Mouse (Mus musculus) left cerebral cortex, postnatal 14 days (tissue): ENCODE measurements around the gene Iffo2. TPM values are rescaled to one million over a fixed set of nuclear protein-coding genes. Genes with fewer than 3 reads are reported as not detected.

Source experiments
- DNase-seq, 2 experiments: peaks; one replicate each; pipeline ENCODE4 v3.0.0; 2021 to 2022; ENCODE audit warnings: low spot score in 2 of 2, mixed read lengths in 1 of 2
- intact Hi-C: fragments of 180-260 bp; cut with DNase I; formaldehyde crosslinking; loops from one replicate; pipeline ENCODE4 v1.15.1; 2025
- total RNA-seq, 2 experiments: library from RNA; stranded (reverse); gene quantifications; 2 replicates each; pipeline ENCODE4 v1.2.3; 2021

The Iffo2 gene
- total RNA-seq, 2 experiments from 2014 or later, result 17.2 to 19.6 TPM

GRCm38 (mm10) chr4:139598356-139598755, 68.0 kb downstream of the Iffo2 start:
- DNase-seq, result no peak
- intact Hi-C loops, result no loop called here

- intact Hi-C loops, result no loop called here
- DNase-seq, result peak; percentile 74 to 88
These were observed 68.7 kb downstream of the Iffo2 start for GRCm38 (mm10) chr4:139598950-139599518.

- intact Hi-C loops, result no loop called here
- DNase-seq, result no peak
These were observed 71.4 kb downstream of the Iffo2 start for GRCm38 (mm10) chr4:139601519-139602356.

- DNase-seq, result peak; percentile 61 to 63
- intact Hi-C loops, result no loop called here
These were observed 72.3 kb downstream of the Iffo2 start, which contains the start of gene Gm21969 for GRCm38 (mm10) chr4:139602357-139603244. Gene Gm21969, plus strand, starts transcription at chr4:139603186.

- intact Hi-C loops, result no loop called here
- DNase-seq, result no peak
These were observed 74.9 kb downstream of the Iffo2 start for GRCm38 (mm10) chr4:139605216-139605615.

- DNase-seq, result no peak
- intact Hi-C loops, result no loop called here
These were observed 76.4 kb downstream of the Iffo2 start for GRCm38 (mm10) chr4:139606732-139607131.

GRCm38 (mm10) chr4:139608975-139609374, 78.6 kb downstream of the Iffo2 start:
- no peak for DNase-seq
- intact Hi-C loops, result no loop called here

GRCm38 (mm10) chr4:139610954-139611353, 80.6 kb downstream of the Iffo2 start:
- DNase-seq, result no peak
- intact Hi-C loops, result loop anchor here (5.0 kb wide), 3 partner anchors 39 to 139 kb away; no protein-coding TSS in a partner anchor

GRCm38 (mm10) chr4:139611542-139611953, 81.2 kb downstream of the Iffo2 start:
- peak; percentile 78 to 81 for DNase-seq
- intact Hi-C loops, result loop anchor here (5.0 kb wide), 3 partner anchors 39 to 139 kb away; no protein-coding TSS in a partner anchor

GRCm38 (mm10) chr4:139614524-139615260, 84.3 kb downstream of the Iffo2 start:
- DNase-seq, result no peak
- intact Hi-C loops, result loop anchor here (5.0 kb wide), 3 partner anchors 42 to 142 kb away; no protein-coding TSS in a partner anchor

GRCm38 (mm10) chr4:139616276-139617000, 86.1 kb downstream of the Iffo2 start:
- DNase-seq, result no peak
- intact Hi-C loops, result no loop called here

GRCm38 (mm10) chr4:139617001-139617364, 86.6 kb downstream of the Iffo2 start:
- intact Hi-C loops, result no loop called here
- DNase-seq, result no peak

- intact Hi-C loops, result no loop called here
These were observed 89.4 kb downstream of the Iffo2 start for GRCm38 (mm10) chr4:139619765-139620164.

GRCm38 (mm10) chr4:139622373-139623282, 92.3 kb downstream of the Iffo2 start, which contains the start of gene Aldh4a1:
Gene Aldh4a1, plus strand, starts transcription at chr4:139622866.
- peak; percentile 92 to 97 for DNase-seq
- intact Hi-C loops, result no loop called here

More at GRCm38 (mm10) chr4:139619765-139620164, 89.4 kb downstream of the Iffo2 start:
- no peak for DNase-seq

- no peak for DNase-seq
- intact Hi-C loops, result no loop called here
These were observed 93.2 kb downstream of the Iffo2 start for GRCm38 (mm10) chr4:139623434-139624115.

- no peak for DNase-seq
- intact Hi-C loops, result no loop called here
These were observed 93.8 kb downstream of the Iffo2 start for GRCm38 (mm10) chr4:139624116-139624489.

GRCm38 (mm10) chr4:139624706-139625105, 94.4 kb downstream of the Iffo2 start:
- DNase-seq, result no peak
- intact Hi-C loops, result no loop called here
